Mouse (Mus musculus): ENCODE measurements around the gene Adgrg3. TPM values are rescaled to one million over a fixed set of nuclear protein-coding genes. Genes with fewer than 3 reads are reported as not detected.

Gene Adgrg3
- polyA plus RNA-seq, 1 experiment from 2014 or later, result 2.4 TPM

- Histone ChIP-seq H3K9me3 (no peaks in the 10 kb centered on the region), H3K4me1 (peaks cover 55% of the 10 kb centered on the region), H3K36me3 (no peaks in the 10 kb centered on the region), H3K4me3 (peak overlapping the region; percentile 18; the same call in 1 of the 2 replicates), H3K27me3 (replicated peaks) (no peaks in the 10 kb centered on the region), H3K4me2 (replicated peaks) (peak overlapping the region; percentile 47), H3K9ac (peak overlapping the region; percentile 4; the same call in 1 of the 2 replicates), H3K27ac (no peak overlapping the region)
- ATAC-seq (ENCODE audit: low FRiP score, low read depth), result peak; percentile 69
- 4% methylated on average over 10 of the region's 10 CpGs for WGBS
Measured at GRCm38 (mm10) chr8:94983881-94984516, 33.5 kb upstream of the Adgrg3 start.

- Histone ChIP-seq H3K4me3 (peak overlapping the region; percentile 18), H3K4me2 (replicated peaks) (peak overlapping the region; percentile 47), H3K9me3 (no peaks in the 10 kb centered on the region), H3K27me3 (replicated peaks) (no peaks in the 10 kb centered on the region), H3K36me3 (no peaks in the 10 kb centered on the region), H3K4me1 (peaks cover 55% of the 10 kb centered on the region), H3K27ac (no peak overlapping the region), H3K9ac (no peak overlapping the region)
- 88% methylated on average over 6 of the region's 6 CpGs for WGBS
- ATAC-seq (ENCODE audit: low FRiP score, low read depth), result no peak
Measured at GRCm38 (mm10) chr8:94985023-94985422, 32.5 kb upstream of the Adgrg3 start.

- no peaks in the 10 kb centered on the region for H3K9me3 ChIP-seq
- peak; percentile 16; the same call in 1 of the 2 replicates for ATAC-seq (ENCODE audit: low FRiP score, low read depth)
- 0 out of 2 replicates have a peak overlapping the region, but pooled peaks have one; percentile 1 for H3K4me3 ChIP-seq
- H3K4me2 ChIP-seq (replicated peaks), result peak overlapping the region; percentile 47
- H3K27me3 ChIP-seq (replicated peaks), result no peaks in the 10 kb centered on the region
- 38% methylated on average over 5 of the region's 5 CpGs for WGBS
- no peaks in the 10 kb centered on the region for H3K36me3 ChIP-seq
- peaks cover 64% of the 10 kb centered on the region for H3K4me1 ChIP-seq
- peak overlapping the region; percentile 15; the same call in 1 of the 2 replicates for H3K27ac ChIP-seq
- no peak overlapping the region for H3K9ac ChIP-seq
Measured at GRCm38 (mm10) chr8:94986676-94987075, 30.8 kb upstream of the Adgrg3 start.

- no peaks in the 10 kb centered on the region for H3K36me3 ChIP-seq
- WGBS, result 94% methylated on average over 7 of the region's 7 CpGs
- H3K4me3 ChIP-seq, result no peak overlapping the region
- no peak for ATAC-seq (ENCODE audit: low FRiP score, low read depth)
- peaks cover 65% of the 10 kb centered on the region for H3K4me1 ChIP-seq
- peak overlapping the region; percentile 47; the same call in 1 of the 2 replicates for H3K4me2 ChIP-seq (replicated peaks)
- no peaks in the 10 kb centered on the region for H3K27me3 ChIP-seq (replicated peaks)
- H3K27ac ChIP-seq, result no peak overlapping the region
- no peaks in the 10 kb centered on the region for H3K9me3 ChIP-seq
- H3K9ac ChIP-seq, result no peak overlapping the region
Measured at GRCm38 (mm10) chr8:94987553-94987952, 29.9 kb upstream of the Adgrg3 start.

- Histone ChIP-seq H3K27me3 (replicated peaks) (no peaks in the 10 kb centered on the region), H3K27ac (no peak overlapping the region), H3K4me1 (peaks cover 66% of the 10 kb centered on the region), H3K4me3 (no peak overlapping the region), H3K9ac (no peak overlapping the region), H3K4me2 (replicated peaks) (no peak overlapping the region), H3K36me3 (no peaks in the 10 kb centered on the region), H3K9me3 (no peaks in the 10 kb centered on the region)
- no peak for ATAC-seq (ENCODE audit: low FRiP score, low read depth)
- 80% methylated on average over 6 of the region's 6 CpGs for WGBS
Measured at GRCm38 (mm10) chr8:94988619-94989018, 28.9 kb upstream of the Adgrg3 start.

- H3K4me3 ChIP-seq, result no peak overlapping the region
- no peak for ATAC-seq (ENCODE audit: low FRiP score, low read depth)
- no peaks in the 10 kb centered on the region for H3K36me3 ChIP-seq
- H3K4me2 ChIP-seq (replicated peaks), result no peak overlapping the region
- H3K27ac ChIP-seq, result no peak overlapping the region
- H3K9ac ChIP-seq, result no peak overlapping the region
- no peaks in the 10 kb centered on the region for H3K27me3 ChIP-seq (replicated peaks)
- WGBS, result 87% methylated on average over 4 of the region's 4 CpGs
- H3K4me1 ChIP-seq, result peaks cover 65% of the 10 kb centered on the region
- H3K9me3 ChIP-seq, result no peaks in the 10 kb centered on the region
Measured at GRCm38 (mm10) chr8:94989711-94990110, 27.8 kb upstream of the Adgrg3 start.

- Histone ChIP-seq H3K4me3 (no peak overlapping the region), H3K9me3 (no peaks in the 10 kb centered on the region), H3K36me3 (no peaks in the 10 kb centered on the region), H3K9ac (no peak overlapping the region), H3K4me2 (replicated peaks) (peak overlapping the region; percentile 44; the same call in 1 of the 2 replicates), H3K27ac (no peak overlapping the region), H3K4me1 (peaks cover 59% of the 10 kb centered on the region), H3K27me3 (replicated peaks) (no peaks in the 10 kb centered on the region)
- 74% methylated on average over 11 of the region's 11 CpGs for WGBS
- ATAC-seq (ENCODE audit: low FRiP score, low read depth), result no peak
Measured at GRCm38 (mm10) chr8:94990598-94991453, 26.7 kb upstream of the Adgrg3 start.

- ATAC-seq (ENCODE audit: low FRiP score, low read depth), result no peak
- 88% methylated on average over 9 of the region's 9 CpGs for WGBS
- H3K4me2 ChIP-seq (replicated peaks), result peak overlapping the region; percentile 44; the same call in 1 of the 2 replicates
- no peak overlapping the region for H3K4me3 ChIP-seq
- peak overlapping the region; percentile 11; the same call in 1 of the 2 replicates for H3K27ac ChIP-seq
- H3K27me3 ChIP-seq (replicated peaks), result no peaks in the 10 kb centered on the region
- no peaks in the 10 kb centered on the region for H3K9me3 ChIP-seq
- H3K4me1 ChIP-seq, result peaks cover 53% of the 10 kb centered on the region
- no peaks in the 10 kb centered on the region for H3K36me3 ChIP-seq
- no peak overlapping the region for H3K9ac ChIP-seq
Measured at GRCm38 (mm10) chr8:94991454-94991994, 26.0 kb upstream of the Adgrg3 start.

GRCm38 (mm10) chr8:94992010-94992409 lies 25.5 kb upstream of the Adgrg3 start:
- Histone ChIP-seq H3K4me2 (replicated peaks) (peak overlapping the region; percentile 44; the same call in 1 of the 2 replicates), H3K27ac (peak overlapping the region; percentile 11; the same call in 1 of the 2 replicates), H3K4me1 (peaks cover 52% of the 10 kb centered on the region), H3K9me3 (no peaks in the 10 kb centered on the region), H3K27me3 (replicated peaks) (no peaks in the 10 kb centered on the region), H3K36me3 (no peaks in the 10 kb centered on the region), H3K4me3 (no peak overlapping the region), H3K9ac (no peak overlapping the region)
- WGBS, result 80% methylated on average over 4 of the region's 4 CpGs
- ATAC-seq (ENCODE audit: low FRiP score, low read depth), result no peak

GRCm38 (mm10) chr8:94992534-94992933 lies 25.0 kb upstream of the Adgrg3 start:
- Histone ChIP-seq H3K4me2 (replicated peaks) (peak overlapping the region; percentile 44), H3K27ac (peak overlapping the region; percentile 11; the same call in 1 of the 2 replicates), H3K9me3 (no peaks in the 10 kb centered on the region), H3K27me3 (replicated peaks) (no peaks in the 10 kb centered on the region), H3K4me1 (peaks cover 54% of the 10 kb centered on the region), H3K4me3 (no peak overlapping the region), H3K9ac (no peak overlapping the region), H3K36me3 (no peaks in the 10 kb centered on the region)
- WGBS, result 35% methylated on average over 5 of the region's 5 CpGs
- ATAC-seq (ENCODE audit: low FRiP score, low read depth), result no peak

GRCm38 (mm10) chr8:94992996-94993724 lies 24.3 kb upstream of the Adgrg3 start:
- peak overlapping the region; percentile 92; the same call in 1 of the 2 replicates for H3K9ac ChIP-seq
- no peaks in the 10 kb centered on the region for H3K36me3 ChIP-seq
- H3K9me3 ChIP-seq, result no peaks in the 10 kb centered on the region
- no peak for ATAC-seq (ENCODE audit: low FRiP score, low read depth)
- peak overlapping the region; percentile 11 for H3K27ac ChIP-seq
- H3K4me2 ChIP-seq (replicated peaks), result peak overlapping the region; percentile 89
- no peak overlapping the region for H3K4me3 ChIP-seq
- H3K27me3 ChIP-seq (replicated peaks), result no peaks in the 10 kb centered on the region
- H3K4me1 ChIP-seq, result peaks cover 61% of the 10 kb centered on the region
- 67% methylated on average over 9 of the region's 9 CpGs for WGBS

All from neural tube, embryonic 12.5 days (tissue).